Mouse (Mus musculus): ENCODE data around the gene 5730409E04Rik.

Gene 5730409E04Rik

DNA sequence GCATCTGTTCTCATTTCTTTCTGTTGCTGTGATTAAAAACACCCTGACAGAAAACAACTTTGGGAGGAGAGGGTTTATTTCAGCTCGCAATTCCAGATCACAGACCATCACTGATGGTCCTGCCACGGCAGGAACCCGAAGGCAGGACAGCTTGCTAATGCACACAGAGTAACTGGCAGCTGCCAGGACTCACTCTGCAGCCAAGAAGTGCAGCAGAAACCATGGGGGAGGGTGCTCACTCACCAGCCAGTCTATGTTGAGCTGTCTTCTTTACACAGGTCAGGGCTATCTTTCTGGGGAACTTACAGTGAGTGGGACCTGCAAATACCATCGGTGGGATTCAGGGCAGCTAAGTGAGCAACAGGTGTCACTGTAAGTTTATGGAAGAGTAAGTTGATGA lies 27.8 kb downstream of the 5730409E04Rik start:
- no peak for DNase-seq

GRCm38 (mm10) chr4:126639339-126639738 lies 29.7 kb downstream of the 5730409E04Rik start:
- no peak for DNase-seq

- DNase-seq, result no peak
These were observed 32.3 kb downstream of the 5730409E04Rik start for GRCm38 (mm10) chr4:126641901-126642300.

- no peak for DNase-seq
These were observed 34.2 kb downstream of the 5730409E04Rik start for GRCm38 (mm10) chr4:126643815-126644214.

DNA sequence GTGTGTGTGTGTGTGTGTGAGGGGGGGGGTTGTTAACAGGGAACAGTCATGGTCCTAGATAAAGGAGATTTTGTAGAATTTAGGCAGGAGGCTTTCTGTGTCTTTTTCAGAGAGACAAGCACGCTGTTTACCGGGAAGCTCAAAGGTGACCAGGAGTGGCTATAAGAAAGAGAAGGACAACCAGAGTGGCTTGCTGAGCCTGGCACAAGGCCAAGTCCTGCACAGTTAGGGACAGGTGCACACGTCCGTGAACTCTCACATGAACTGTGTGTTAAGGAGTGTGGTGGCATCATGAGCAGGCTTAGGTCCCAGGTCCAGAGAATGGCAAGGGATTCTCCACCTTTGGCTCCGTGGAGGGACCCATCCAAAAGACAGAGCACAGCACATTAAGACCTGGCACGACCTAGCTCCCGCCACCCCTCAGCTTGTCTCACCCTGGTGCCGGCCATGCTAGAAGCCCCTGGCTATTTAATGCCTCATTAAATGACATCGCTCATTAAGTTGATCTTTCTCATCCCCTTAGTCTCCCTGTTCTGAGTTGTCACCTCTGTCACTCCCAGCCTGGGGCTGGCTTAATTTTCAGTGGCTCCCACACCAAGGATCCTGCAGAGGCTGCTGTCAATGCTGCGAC lies 34.8 kb downstream of the 5730409E04Rik start:
- no peak for DNase-seq

GRCm38 (mm10) chr4:126647996-126648910 lies 38.6 kb downstream of the 5730409E04Rik start:
- DNase-seq, result no peak

GRCm38 (mm10) chr4:126653148-126653547 lies 43.5 kb downstream of the 5730409E04Rik start:
- no peak for DNase-seq

- DNase-seq, result peak; percentile 50
These were observed 45.7 kb downstream of the 5730409E04Rik start for GRCm38 (mm10) chr4:126655356-126655755.

DNA sequence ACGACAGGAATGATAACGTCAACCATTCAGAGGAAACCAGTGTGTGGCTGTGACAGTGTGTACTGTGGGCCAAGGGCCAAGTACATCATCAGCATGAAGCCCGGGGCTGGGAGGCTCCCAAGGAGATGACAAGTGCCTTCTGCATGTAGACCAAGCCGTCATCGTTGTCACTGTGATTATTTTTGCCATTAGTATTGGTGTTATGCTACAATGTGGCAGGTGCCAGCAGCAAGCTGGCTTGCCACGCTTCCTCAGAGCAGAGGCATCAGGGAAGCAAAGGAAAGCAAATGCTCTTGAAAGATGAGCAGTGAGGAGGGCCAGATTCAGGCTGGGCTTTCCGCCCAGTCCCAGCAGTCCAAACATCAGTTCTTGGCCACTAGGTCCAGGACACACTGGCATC lies 51.6 kb downstream of the 5730409E04Rik start:
- peak; percentile 21 for DNase-seq
